Mouse (Mus musculus) gastrocnemius, postnatal 4 days (tissue): ENCODE results near the gene Vasp. TPM values are rescaled to one million over a fixed set of nuclear protein-coding genes. Genes with fewer than 3 reads are reported as not detected.
A peak's percentile ranks its signal among the peaks of the same experiment; 100 is the strongest.

ENCODE experiments used
- DNase-seq, 2 experiments: peaks; one replicate each; pipeline ENCODE4 v3.0.0; 2021 to 2022; ENCODE audit warnings: low spot score in 2 of 2, mixed read lengths in 2 of 2
- total RNA-seq, 2 experiments: library from RNA; stranded (reverse); gene quantifications; 2 replicates each; pipeline ENCODE4 v1.2.3; 2021

The Vasp gene
- total RNA-seq, 2 experiments from 2014 or later, result 65.3 to 71.9 TPM

- DNase-seq, result no peak
Observed at GRCm38 (mm10) chr7:19239986-19240385, 31.6 kb downstream of the Vasp start.

DNA sequence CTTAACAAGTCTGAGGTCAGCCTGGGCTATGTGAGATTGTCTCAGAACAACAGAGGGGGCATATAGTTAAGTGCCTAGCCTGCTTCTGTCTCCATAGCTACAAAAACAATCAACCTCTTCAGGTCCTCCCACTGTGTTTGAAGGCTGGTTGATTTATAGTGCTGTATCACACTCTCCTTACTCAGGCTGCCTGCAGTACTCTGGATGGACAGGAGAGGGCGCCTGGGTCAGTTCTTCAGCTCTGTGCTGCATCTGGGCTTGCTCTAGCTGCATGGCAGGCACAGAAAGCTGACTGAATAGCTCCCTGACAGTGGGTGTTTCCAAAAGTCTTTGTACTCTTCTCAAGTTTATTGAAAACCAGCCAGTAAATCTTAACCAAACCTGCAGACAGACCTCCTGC is 32.2 kb downstream of the Vasp start:
- peak; percentile 79 to 86 for DNase-seq

DNA sequence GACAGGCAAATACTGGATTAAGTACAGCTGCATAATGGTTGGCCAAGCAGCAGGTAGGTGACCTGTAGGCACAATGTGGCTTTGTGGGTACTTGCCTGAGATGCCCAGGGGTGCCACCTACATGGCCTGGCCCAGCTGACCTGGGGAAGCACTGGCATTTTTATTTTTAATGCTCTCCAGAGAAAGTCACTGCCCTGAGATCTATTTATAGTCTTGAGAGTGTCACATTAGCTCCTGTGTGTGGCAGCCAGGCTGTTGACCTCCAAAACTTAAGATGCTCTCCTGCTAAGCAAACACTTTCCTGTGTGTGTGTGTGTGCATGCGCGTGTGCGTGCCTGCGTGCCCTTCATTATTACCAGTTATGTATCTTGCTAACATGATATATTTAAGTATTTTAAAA is 33.3 kb downstream of the Vasp start:
- DNase-seq, result no peak

DNA sequence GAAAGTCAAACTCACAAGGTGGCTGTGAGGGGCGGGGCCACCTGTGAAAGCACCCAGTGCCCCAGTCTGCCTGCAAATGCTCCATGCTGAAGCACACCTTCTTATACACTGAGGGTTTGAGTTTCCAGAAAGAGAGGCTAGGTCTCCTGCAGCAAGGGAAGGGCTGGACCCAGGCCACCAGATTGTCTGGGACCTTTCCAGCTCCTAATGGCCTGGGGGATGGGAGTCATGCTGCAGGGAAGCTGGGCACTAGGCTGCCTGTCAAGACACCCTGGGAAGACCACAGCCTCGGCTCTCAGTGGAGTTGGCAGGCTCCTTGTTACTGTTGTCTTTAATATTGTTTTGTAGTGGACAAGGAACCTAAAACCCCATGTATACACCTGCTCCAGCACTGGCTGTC is 35.2 kb downstream of the Vasp start:
- no peak for DNase-seq

GRCm38 (mm10) chr7:19235092-19235671 is 36.4 kb downstream of the Vasp start:
- no peak for DNase-seq

DNA sequence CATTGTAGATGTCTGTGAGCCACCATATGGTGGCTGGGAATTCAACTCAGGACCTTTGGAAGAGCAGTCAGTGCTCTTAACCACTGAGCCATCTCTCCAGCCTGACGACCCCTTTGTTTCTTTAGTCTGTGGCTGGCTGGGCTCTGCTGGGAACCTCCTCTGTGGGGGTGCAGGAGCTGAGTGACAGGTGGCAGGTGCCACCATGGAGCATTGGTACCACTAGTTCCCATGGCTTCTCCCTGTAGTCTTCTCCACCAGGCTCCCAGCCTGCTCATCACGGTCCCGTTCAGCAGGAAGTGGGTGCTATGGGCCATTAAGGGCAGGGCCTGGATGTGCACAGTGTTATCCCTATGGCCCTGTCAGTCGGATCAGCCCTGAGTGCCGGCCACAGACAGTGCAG is 37.0 kb downstream of the Vasp start:
- no peak for DNase-seq

DNA sequence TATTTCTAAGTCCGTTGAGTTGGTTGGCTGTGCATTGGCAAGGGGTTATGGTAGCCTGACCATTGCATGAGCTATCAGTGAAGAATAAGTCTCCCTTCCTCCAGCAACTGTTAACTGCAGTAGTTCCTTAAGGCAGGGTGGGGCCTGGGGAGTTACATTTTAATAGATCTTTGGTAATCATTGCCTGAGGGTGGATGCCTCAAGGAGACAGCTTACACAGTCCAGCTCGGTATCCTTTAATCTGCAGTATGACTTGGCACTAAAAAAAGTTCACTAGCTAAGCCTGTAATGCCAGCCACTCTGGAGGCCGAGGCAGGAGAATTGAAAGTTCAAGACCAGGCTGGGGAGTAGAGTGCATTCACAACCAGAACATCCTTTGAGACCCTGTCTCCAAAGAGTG is 39.8 kb downstream of the Vasp start:
- no peak for DNase-seq

DNA sequence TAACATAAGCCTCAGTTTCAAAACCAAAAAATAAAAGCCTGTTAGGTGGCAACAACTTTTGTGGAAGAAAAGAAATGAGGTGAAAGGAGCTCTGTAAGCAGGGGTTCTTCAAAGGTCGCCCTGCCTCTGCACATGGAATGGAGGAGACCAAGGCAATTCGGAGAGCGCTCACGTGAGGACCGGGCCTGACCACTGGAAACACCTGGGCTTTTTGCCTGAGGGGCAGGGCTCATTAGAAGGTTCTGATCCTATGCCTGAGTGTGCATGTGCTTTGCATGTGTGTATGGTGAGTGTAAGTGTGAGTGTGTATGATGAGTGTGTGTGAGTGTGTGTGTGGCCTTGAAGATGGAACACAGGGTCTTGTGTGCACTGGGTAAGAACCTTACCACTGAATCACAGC is 40.7 kb downstream of the Vasp start:
- no peak for DNase-seq

DNA sequence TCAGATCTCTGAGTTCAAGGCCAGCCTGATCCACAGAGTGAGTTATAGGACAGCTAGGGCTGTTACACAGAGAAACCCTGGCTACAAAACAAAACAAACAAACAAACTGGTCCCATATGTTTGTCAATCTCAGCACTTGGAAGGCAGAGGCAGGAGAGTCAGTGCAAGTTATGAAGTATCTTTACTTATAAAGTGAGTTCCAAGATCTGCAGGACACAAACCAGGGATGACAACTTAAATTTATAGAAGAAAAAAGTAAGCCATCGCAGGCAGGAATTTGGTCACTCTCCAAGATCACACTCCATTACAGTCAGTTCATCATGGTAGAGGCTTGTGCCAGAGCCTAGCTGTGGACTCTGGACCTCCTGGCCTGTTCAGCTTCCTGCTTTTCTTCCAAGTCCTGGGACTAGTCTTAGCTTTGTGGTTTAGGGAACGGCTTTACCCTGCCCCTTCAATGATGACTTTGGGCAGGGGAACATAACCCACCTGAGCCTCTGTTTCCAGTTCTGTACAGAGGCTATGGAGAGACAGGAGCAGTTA is 41.5 kb downstream of the Vasp start:
- DNase-seq, result no peak

DNA sequence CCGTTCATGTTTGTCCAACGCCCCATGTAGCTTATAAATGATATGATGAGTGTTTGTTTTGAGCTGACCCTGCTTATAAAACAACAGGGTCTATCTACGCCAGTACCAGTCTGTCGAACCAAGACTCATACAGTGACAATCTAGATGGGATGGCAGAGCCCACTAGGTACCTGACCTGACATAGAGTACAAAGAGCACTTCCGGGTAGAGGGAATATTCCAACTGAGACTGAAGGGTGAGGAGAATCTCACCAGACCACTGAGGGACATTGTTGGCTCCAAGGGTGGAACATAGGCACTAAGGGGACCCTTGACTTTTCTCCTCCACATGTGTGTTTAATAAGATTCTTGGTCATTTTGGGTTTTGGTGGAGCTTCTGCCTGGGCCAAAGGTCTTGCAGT is 42.2 kb downstream of the Vasp start:
- no peak for DNase-seq

- DNase-seq, result no peak
Observed at GRCm38 (mm10) chr7:19228793-19229148, 42.8 kb downstream of the Vasp start.

DNA sequence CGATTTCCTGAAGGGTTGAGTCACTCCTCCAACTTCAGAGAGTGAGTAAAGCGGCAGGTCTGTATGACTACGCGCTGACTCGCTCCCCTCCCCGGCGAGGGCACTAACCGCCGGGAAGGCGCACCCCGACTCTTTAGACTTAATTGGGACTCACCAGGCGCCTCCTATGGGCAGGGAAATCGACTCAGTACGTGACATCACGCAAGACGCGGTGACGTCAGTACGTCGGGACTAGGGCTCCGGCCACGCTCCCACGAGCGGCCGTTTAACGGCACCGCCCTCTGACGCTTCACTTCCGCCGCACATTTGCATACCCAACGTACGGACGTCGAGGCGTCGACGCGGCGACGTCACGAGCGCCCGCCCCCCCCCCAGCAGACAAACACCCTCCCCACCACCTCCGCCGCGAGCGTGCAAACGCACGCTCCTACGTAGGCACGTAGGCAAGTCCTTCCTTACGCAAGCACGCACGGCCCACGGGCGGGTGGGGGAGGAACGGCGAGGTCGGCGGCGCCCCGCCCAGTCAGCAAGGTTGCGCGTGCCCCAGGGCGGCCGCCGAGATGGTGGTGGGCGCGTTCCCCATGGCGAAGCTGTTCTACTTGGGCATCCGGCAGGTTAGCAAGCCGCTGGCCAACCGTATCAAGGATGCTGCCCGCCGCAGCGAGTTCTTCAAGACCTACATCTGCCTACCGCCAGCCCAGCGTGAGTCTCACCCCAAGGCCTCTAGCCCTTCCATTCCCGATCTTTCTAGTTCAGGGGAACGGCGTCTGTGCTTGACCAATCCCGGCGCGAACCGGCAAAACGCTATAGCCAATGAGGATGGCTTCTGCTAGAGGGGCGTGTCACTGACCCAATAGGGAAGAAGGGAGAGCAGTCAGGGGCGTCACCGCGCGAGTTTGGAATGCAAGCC is 43.5 kb downstream of the Vasp start, which contains the start of gene Opa3:
Gene Opa3 (plus strand): TSS at position 452 of the 910 bp plus-strand sequence.
- DNase-seq, result peak; percentile 95 to 99

- peak in 1 of 2 experiments; percentile 35 for DNase-seq
Observed at GRCm38 (mm10) chr7:19226817-19227797, 44.5 kb downstream of the Vasp start.

- no peak for DNase-seq
Observed at GRCm38 (mm10) chr7:19224933-19225332, 46.7 kb downstream of the Vasp start.

DNA sequence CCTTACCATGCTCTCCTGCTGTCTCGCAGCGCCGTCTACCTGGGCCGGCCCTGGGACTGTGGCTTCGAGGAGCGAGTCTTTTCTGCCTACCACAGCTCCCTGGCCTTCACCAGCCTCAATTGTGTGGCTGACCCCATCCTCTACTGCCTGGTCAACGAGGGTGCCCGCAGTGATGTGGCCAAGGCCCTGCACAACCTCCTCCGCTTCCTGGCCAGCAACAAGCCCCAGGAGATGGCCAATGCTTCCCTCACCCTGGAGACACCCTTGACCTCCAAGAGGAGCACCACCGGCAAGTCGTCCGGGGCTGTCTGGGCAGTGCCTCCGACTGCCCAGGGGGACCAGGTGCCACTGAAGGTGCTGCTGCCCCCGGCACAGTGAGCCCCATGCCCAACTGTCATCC is 48.7 kb downstream of the Vasp start:
- no peak for DNase-seq

DNA sequence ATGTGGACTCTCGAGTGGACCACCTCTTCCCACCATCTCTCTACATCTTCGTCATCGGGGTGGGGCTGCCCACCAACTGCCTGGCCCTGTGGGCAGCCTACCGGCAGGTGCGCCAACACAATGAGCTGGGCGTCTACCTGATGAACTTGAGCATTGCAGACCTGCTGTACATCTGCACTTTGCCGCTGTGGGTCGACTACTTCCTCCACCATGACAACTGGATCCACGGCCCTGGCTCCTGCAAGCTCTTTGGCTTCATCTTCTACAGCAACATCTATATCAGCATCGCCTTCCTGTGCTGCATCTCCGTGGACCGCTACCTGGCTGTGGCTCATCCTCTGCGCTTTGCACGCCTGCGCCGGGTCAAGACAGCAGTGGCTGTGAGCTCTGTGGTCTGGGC is 49.4 kb downstream of the Vasp start:
- no peak for DNase-seq

DNA sequence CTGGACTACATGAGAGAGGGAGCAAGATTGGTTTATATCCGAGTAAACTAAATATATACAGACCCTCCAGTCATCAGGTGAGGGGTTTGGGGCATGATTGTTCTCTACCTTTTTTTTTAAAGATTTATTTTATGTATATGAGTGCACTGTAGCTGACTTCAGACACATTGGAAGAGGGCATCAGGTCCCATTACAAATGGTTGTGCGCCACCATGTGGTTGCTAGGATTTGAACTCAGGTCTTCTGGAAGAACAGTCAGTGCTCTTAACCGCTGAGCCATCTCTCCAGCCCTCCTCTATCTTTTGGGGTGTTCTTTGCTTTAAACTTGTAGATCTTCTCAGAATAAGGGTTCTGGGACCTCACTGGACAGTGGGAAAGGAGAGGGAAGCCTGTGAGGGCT is 51.6 kb downstream of the Vasp start:
- no peak for DNase-seq

DNA sequence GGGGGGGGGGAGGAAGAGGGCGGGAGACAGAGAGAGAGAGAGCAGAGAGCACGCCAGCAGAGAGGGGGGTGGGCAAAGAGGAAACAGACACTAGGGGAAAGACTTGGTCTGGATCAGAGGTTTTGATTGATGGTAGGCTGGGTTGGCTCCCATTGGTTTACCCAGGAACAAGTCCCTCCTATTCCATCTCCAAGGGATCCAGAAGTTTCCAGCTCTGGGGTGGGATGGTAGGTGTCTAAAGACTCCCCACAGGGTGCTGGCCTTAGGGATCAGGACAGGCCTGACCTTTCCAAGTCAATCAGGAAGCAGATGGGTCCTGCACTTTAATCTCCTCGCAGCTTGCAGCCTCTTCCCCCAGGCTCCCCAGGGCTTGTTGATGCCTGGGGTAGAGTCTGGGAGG is 53.7 kb downstream of the Vasp start:
- no peak for DNase-seq

- DNase-seq, result no peak
Observed at GRCm38 (mm10) chr7:19217492-19217891, 54.1 kb downstream of the Vasp start.

GRCm38 (mm10) chr7:19214940-19215339 is 56.7 kb downstream of the Vasp start:
- DNase-seq, result no peak

DNA sequence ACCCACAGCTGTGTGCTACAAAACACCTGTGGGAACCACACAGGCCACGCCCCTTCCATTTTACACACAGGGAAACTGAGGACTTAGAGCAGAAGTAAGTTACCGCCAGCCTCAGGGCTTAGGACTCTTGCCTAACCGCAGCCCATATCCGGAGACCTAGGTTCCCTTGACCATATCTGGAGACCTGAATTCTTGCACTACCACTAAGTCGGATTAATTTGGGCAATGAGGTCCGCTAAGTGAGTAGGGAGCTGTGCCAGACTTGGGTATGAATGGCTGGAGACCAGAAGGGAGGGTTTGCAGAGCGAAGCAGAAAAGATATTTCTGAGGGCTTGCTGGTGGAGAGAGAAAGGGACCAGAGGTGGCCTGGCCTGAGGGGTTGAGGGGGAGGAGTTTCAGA is 57.2 kb downstream of the Vasp start:
- no peak for DNase-seq
